Mouse (Mus musculus) CD4-positive, CD25-positive, alpha-beta regulatory T cell, adult 2 months (primary cell): ENCODE measurements around the gene Srrm3.
A peak's percentile ranks its signal among the peaks of the same experiment; 100 is the strongest.

ENCODE experiments used
- DNase-seq: peaks from one replicate; pipeline ENCODE4 v3.0.0-alpha.2; 2012; ENCODE audit warnings: low read depth, low spot score

Srrm3 gene

GRCm38 (mm10) chr5:135806555-135807262, at the start of gene Srrm3:
Gene Srrm3, plus strand, starts transcription at chr5:135806890.
- DNase-seq: peak; percentile 96

GRCm38 (mm10) chr5:135761881-135762280, 44.8 kb upstream of the Srrm3 start:
- DNase-seq: no peak

- peak; percentile 85 for DNase-seq
Observed at GRCm38 (mm10) chr5:135763526-135763925, 43.2 kb upstream of the Srrm3 start.

GRCm38 (mm10) chr5:135764971-135765370, 41.7 kb upstream of the Srrm3 start:
- no peak for DNase-seq

GRCm38 (mm10) chr5:135772519-135772918, 34.2 kb upstream of the Srrm3 start:
- DNase-seq: no peak

- no peak for DNase-seq
Observed at GRCm38 (mm10) chr5:135776546-135776945, 30.1 kb upstream of the Srrm3 start.

GRCm38 (mm10) chr5:135777796-135778470, 28.8 kb upstream of the Srrm3 start, which contains the start of gene Styxl1:
Gene Styxl1, minus strand, starts transcription at chr5:135778385.
- no peak for DNase-seq

GRCm38 (mm10) chr5:135778471-135779445, 27.9 kb upstream of the Srrm3 start, which contains the start of gene Mdh2:
Gene Mdh2, plus strand, starts transcription at chr5:135778480.
- peak; percentile 100 for DNase-seq

- DNase-seq: peak; percentile 41
Observed at GRCm38 (mm10) chr5:135780331-135780730, 26.4 kb upstream of the Srrm3 start.

- no peak for DNase-seq
Observed at GRCm38 (mm10) chr5:135782901-135783300, 23.8 kb upstream of the Srrm3 start.

GRCm38 (mm10) chr5:135793996-135794858, 12.5 kb upstream of the Srrm3 start:
- DNase-seq: peak; percentile 85

- no peak for DNase-seq
Observed at GRCm38 (mm10) chr5:135794859-135795181, 11.9 kb upstream of the Srrm3 start.

GRCm38 (mm10) chr5:135799746-135800145, 6.9 kb upstream of the Srrm3 start:
- peak; percentile 34 for DNase-seq

GRCm38 (mm10) chr5:135800927-135801326, 5.8 kb upstream of the Srrm3 start:
- no peak for DNase-seq

GRCm38 (mm10) chr5:135802641-135803040, 4.0 kb upstream of the Srrm3 start:
- DNase-seq: no peak

GRCm38 (mm10) chr5:135803135-135803534, 3.6 kb upstream of the Srrm3 start:
- DNase-seq: peak; percentile 23

- DNase-seq: no peak
Observed at GRCm38 (mm10) chr5:135803676-135804075, 3.0 kb upstream of the Srrm3 start.

GRCm38 (mm10) chr5:135804735-135805134, 2.0 kb upstream of the Srrm3 start:
- no peak for DNase-seq

GRCm38 (mm10) chr5:135807263-135807637, 560 bp downstream of the Srrm3 start:
- DNase-seq: peak; percentile 8

GRCm38 (mm10) chr5:135812991-135813390, 6.3 kb downstream of the Srrm3 start:
- DNase-seq: no peak

GRCm38 (mm10) chr5:135818491-135818890, 11.8 kb downstream of the Srrm3 start:
- no peak for DNase-seq
